Mouse (Mus musculus) liver, postnatal 0 days (tissue): Measurements from ENCODE around the gene Blvra. TPM values are rescaled to one million over a fixed set of nuclear protein-coding genes. Genes with fewer than 3 reads are reported as not detected.
"Not testable (repeated sequence)": the region's sequence is repeated elsewhere in the genome, so short reads cannot be mapped to it uniquely, and the experiment has no call there.

Experiments
- ATAC-seq: fragments of 200-750 bp; cut with Nextera tagmentation; 2 replicates; pipeline ENCODE4 v1.8.0; 2017; ENCODE audit warnings: mild to moderate bottlenecking, moderate library complexity
- DNase-seq: peaks from one replicate; pipeline ENCODE4 v3.0.0-alpha.2; 2016
- H3K27ac ChIP-seq: fragments of 300-500 bp; sonication (generic); 2 replicates; pipeline ENCODE4 v1.5.1; 2014; ENCODE audit warnings: antibody characterized with exemption, moderate library complexity, mild to moderate bottlenecking, low read depth
- H3K27me3 ChIP-seq: fragments of 300-500 bp; sonication (generic); 2 replicates; pipeline ENCODE4 v1.6.1; 2014; ENCODE audit warnings: low read length, control low read depth, mixed read lengths; ENCODE audit not compliant: insufficient read depth
- H3K36me3 ChIP-seq: fragments of 300-500 bp; sonication (generic); replicated peaks from 2 replicates; pipeline ENCODE4 v1.6.1; 2014; ENCODE audit warnings: mild to moderate bottlenecking, control low read depth, low read length, moderate library complexity, mixed read lengths; ENCODE audit not compliant: insufficient read depth
- H3K4me1 ChIP-seq: fragments of 300-500 bp; sonication (generic); 2 replicates; pipeline ENCODE4 v1.6.1; 2014; ENCODE audit warnings: antibody characterized with exemption, mild to moderate bottlenecking, control low read depth; ENCODE audit not compliant: insufficient read depth
- H3K4me2 ChIP-seq: fragments of 300-500 bp; sonication (generic); 2 replicates; pipeline ENCODE4 v1.6.1; 2014; ENCODE audit warnings: low read depth, mild to moderate bottlenecking, low read length, moderate library complexity, mixed read lengths
- H3K4me3 ChIP-seq: fragments of 300-500 bp; sonication (generic); 2 replicates; pipeline ENCODE4 v1.5.1; 2014; ENCODE audit warnings: low read depth, low read length
- H3K9ac ChIP-seq: fragments of 300-500 bp; sonication (generic); replicated peaks from 2 replicates; pipeline ENCODE4 v1.6.1; 2014; ENCODE audit warnings: mild to moderate bottlenecking, moderate library complexity
- H3K9me3 ChIP-seq: fragments of 300-500 bp; sonication (generic); 2 replicates; pipeline ENCODE4 v1.6.1; 2016; ENCODE audit warnings: mild to moderate bottlenecking, control low read depth, low read length, mixed read lengths
- CTCF ChIP-seq: sonication (generic); IDR thresholded peaks from 2 replicates; pipeline ENCODE4 v1.5.1; 2016; ENCODE audit warnings: antibody characterized with exemption, low read depth
- EP300 ChIP-seq: IDR thresholded peaks from 2 replicates; pipeline ENCODE4 v1.6.1; 2016; ENCODE audit warnings: antibody characterized with exemption, low read depth, mild to moderate bottlenecking
- WGBS: fragments of 180-500 bp; shearing (Covaris S2); extraction: QIAGEN DNeasy Blood & Tissue Kit; methylation state at CpG from one replicate; pipeline ENCODE4 v1.1.7; 2014; ENCODE audit not compliant: insufficient replicate concordance; 5-methylcytosine and 5-hydroxymethylcytosine counted together
- polyA plus RNA-seq: library from polyadenylated mRNA; unstranded; fragments of >200 nt; fragmentation: Nextera tagmentation; extraction: Ambion mirVana; gene quantifications from 2 replicates; pipeline ENCODE4 v1.2.1, GENCODE M21; 2015

The Blvra gene
- polyA plus RNA-seq, 1 experiment from 2014 or later = 41.9 TPM

GRCm38 (mm10) chr2:127086235-127086634 lies 15.8 kb downstream of the Blvra start:
- H3K36me3 ChIP-seq = peaks cover 9% of the 10 kb centered on the region; the same call in 1 of the 2 replicates
- 49% methylated on average over 5 of the region's 5 CpGs for WGBS
- no peak overlapping the region for H3K4me2 ChIP-seq
- no peaks in the 10 kb centered on the region for H3K9me3 ChIP-seq
- ATAC-seq (no peak), DNase-seq (no peak)
- H3K4me1 ChIP-seq = peaks cover under 1% of the 10 kb centered on the region; the same call in 1 of the 2 replicates
- no peaks in the 10 kb centered on the region for H3K27me3 ChIP-seq
- no peak overlapping the region for H3K9ac ChIP-seq
- no peak overlapping the region for H3K4me3 ChIP-seq
- no peak overlapping the region for H3K27ac ChIP-seq
- TF ChIP-seq CTCF (no peak), EP300 (no peak)

- H3K27me3 ChIP-seq, H3K4me2 ChIP-seq, H3K9ac ChIP-seq, H3K27ac ChIP-seq, DNase-seq, ATAC-seq, H3K4me1 ChIP-seq, H3K9me3 ChIP-seq, H3K4me3 ChIP-seq: not testable (repeated sequence)
- H3K36me3 ChIP-seq = peaks cover 16% of the 10 kb centered on the region
Observed at GRCm38 (mm10) chr2:127090151-127090550, 19.7 kb downstream of the Blvra start.

DNA sequence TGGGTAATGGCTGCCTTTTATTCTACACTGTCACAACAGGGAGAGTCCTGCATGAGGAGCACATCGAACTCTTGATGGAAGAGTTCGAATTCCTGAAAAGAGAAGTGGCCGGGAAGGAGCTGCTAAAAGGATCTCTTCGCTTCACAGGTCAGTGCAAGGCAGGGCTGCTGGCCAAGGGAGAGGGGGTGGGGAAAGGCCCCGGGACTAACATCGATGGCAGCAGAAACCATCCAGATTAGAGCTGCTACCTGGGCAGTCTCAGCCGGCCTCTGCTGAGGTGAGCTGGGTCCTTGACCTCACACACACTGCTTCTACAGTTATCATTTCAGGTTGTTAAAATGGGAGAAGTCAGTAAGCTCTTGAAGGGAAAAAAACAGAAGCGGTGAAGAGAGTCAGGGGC lies 21.5 kb downstream of the Blvra start:
- H3K9me3 ChIP-seq = no peaks in the 10 kb centered on the region
- DNase-seq (no peak), ATAC-seq (no peak)
- TF ChIP-seq CTCF (no peak), EP300 (no peak)
- H3K27me3 ChIP-seq = no peaks in the 10 kb centered on the region
- H3K27ac ChIP-seq = no peak overlapping the region
- peaks cover 18% of the 10 kb centered on the region for H3K36me3 ChIP-seq
- 81% methylated on average over 8 of the region's 8 CpGs for WGBS
- H3K4me2 ChIP-seq = no peak overlapping the region
- H3K4me1 ChIP-seq = no peaks in the 10 kb centered on the region
- H3K4me3 ChIP-seq = no peak overlapping the region
- no peak overlapping the region for H3K9ac ChIP-seq

DNA sequence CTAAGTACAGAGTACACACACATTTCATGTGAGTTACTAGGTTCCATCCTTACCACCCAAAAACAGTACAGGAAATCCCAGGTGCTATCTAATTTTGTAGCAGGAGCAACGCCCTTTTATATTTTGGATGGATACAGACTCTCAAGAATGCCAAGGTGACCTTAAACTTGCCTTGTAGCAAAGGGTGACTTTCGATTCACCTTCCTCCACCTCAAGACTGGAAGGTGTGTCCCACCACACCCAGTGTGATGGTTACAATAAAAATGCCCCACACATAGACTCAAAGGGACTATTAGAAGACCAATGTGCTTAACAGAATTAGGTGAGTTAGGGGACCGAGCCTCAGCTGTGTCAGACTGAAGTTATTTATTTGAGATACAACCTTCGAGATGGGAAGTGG lies 38.5 kb downstream of the Blvra start:
- Histone ChIP-seq H3K4me1 (no peaks in the 10 kb centered on the region), H3K36me3 (peaks cover 69% of the 10 kb centered on the region), H3K9ac (no peak overlapping the region), H3K9me3 (no peaks in the 10 kb centered on the region), H3K27ac (no peak overlapping the region), H3K27me3 (no peaks in the 10 kb centered on the region), H3K4me3 (no peak overlapping the region), H3K4me2 (no peak overlapping the region)
- ATAC-seq = no peak
- TF ChIP-seq CTCF = no peak
- TF ChIP-seq EP300 = no peak
- no peak for DNase-seq
- 87% methylated on average over 4 of the region's 4 CpGs for WGBS

DNA sequence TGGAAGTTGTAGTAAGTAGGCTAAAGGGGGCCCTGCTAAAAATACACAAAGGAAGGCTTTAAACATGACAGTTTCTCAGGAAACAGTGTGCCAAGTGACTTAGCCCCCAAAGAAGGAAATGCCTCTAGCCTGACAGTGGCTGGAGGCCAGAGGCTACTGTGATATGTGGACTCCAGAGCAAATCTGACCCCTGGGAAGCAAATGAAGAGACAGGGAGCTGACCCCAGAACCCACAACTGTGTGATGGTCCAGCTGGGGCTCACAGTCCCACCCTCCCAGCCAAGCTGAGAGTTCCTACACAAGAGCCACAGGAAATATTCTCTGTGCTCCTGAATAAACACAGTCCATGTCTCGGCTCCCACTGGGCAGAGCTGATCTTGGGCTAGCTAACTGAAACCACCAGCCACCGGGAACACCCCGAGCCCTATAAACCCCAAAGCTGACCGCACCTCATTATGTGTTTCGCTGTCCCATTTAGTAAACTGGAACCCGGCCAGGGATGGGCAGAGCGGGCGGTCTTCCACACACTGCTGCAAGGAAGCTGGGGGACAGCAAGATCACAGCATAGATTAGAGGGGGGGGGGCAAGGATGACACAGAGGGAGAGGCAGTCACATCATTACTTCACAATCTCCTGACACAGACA lies 51.2 kb downstream of the Blvra start:
- ATAC-seq (no peak), DNase-seq (no peak)
- H3K36me3 ChIP-seq = peaks cover 74% of the 10 kb centered on the region
- no peak overlapping the region for H3K4me3 ChIP-seq
- H3K27ac ChIP-seq = peak overlapping the region; percentile 29; the same call in 1 of the 2 replicates
- no peak overlapping the region for H3K9ac ChIP-seq
- TF ChIP-seq EP300 = no peak
- no peak for TF ChIP-seq CTCF
- H3K9me3 ChIP-seq = no peaks in the 10 kb centered on the region
- H3K4me1 ChIP-seq = no peaks in the 10 kb centered on the region
- H3K4me2 ChIP-seq = no peak overlapping the region
- WGBS = 86% methylated on average over 8 of the region's 8 CpGs
- H3K27me3 ChIP-seq = no peaks in the 10 kb centered on the region

DNA sequence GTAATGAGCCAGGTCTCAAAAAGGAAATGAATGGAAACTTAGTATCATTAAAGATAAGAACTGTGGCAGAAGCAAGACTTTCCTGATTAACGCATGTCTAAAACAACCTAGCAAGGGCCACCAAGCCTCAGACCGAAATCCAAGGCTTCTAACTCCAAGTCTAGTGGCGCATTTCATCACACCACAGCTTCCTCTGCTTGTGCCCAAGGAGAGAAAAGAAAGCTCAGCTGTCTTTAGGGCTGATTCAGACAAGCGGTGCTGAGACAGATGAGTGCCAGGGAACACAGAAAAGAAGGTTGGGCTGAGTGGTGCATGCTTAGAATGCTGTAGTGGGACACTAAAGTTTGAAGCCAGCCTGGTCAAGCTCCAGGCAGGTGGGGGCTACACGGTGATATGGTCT lies 58.5 kb downstream of the Blvra start:
- peaks cover 32% of the 10 kb centered on the region for H3K36me3 ChIP-seq
- H3K4me3 ChIP-seq = no peak overlapping the region
- ATAC-seq = no peak
- no peak overlapping the region for H3K9ac ChIP-seq
- no peaks in the 10 kb centered on the region for H3K27me3 ChIP-seq
- no peak for DNase-seq
- H3K27ac ChIP-seq = no peak overlapping the region
- H3K9me3 ChIP-seq = no peaks in the 10 kb centered on the region
- 70% methylated on average over 5 of the region's 5 CpGs for WGBS
- no peak overlapping the region for H3K4me2 ChIP-seq
- H3K4me1 ChIP-seq = peaks cover 19% of the 10 kb centered on the region
- TF ChIP-seq EP300 = no peak
- no peak for TF ChIP-seq CTCF

DNA sequence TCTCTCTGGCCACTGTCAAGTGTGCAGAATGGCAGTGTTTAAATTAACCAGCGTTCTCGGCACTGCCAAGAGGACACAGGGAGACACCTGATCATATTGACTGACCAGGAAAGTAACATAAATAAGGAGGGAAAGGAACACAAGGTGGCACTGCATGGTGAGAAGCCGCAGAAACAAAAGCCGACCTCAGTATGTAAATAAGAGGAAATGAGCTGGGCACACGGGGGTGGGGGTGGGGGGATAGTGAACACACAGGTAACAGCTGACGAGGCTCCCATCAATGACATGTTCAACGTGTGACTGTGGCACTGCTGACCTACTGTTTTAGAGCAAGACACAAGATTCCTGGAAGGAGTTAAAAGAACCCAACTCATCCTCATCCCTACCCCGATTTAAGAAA lies 60.9 kb downstream of the Blvra start:
- Histone ChIP-seq H3K27ac (no peak overlapping the region), H3K4me1 (peaks cover 19% of the 10 kb centered on the region), H3K4me2 (peak overlapping the region; percentile 91), H3K36me3 (peaks cover 8% of the 10 kb centered on the region), H3K4me3 (no peak overlapping the region), H3K9me3 (no peaks in the 10 kb centered on the region), H3K9ac (no peak overlapping the region), H3K27me3 (no peaks in the 10 kb centered on the region)
- WGBS = 46% methylated on average over 8 of the region's 8 CpGs
- ATAC-seq (no peak), DNase-seq (no peak)
- TF ChIP-seq EP300 (no peak), CTCF (no peak)
